Mouse (Mus musculus): ENCODE measurements around the gene Tmem268.

Tmem268 gene

GRCm38 (mm10) chr4:63558407-63559081 is at the start of gene Tmem268:
Gene Tmem268, plus strand, starts transcription at chr4:63558781.
- peak in 1 of 2 experiments; percentile 68 for DNase-seq (ENCODE audit: low spot score in 2 of 2)

GRCm38 (mm10) chr4:63512921-63513320 is 45.7 kb upstream of the Tmem268 start:
- no peak for DNase-seq (ENCODE audit: low spot score in 2 of 2)

GRCm38 (mm10) chr4:63514454-63514984 is 44.1 kb upstream of the Tmem268 start:
- DNase-seq (ENCODE audit: low spot score in 2 of 2): no peak

- no peak for DNase-seq (ENCODE audit: low spot score in 2 of 2)
Measured at GRCm38 (mm10) chr4:63515021-63515420, 43.6 kb upstream of the Tmem268 start.

GRCm38 (mm10) chr4:63521813-63522419 is 36.7 kb upstream of the Tmem268 start:
- no peak for DNase-seq (ENCODE audit: low spot score in 2 of 2)

GRCm38 (mm10) chr4:63525514-63525913 is 33.1 kb upstream of the Tmem268 start:
- no peak for DNase-seq (ENCODE audit: low spot score in 2 of 2)

GRCm38 (mm10) chr4:63528946-63529345 is 29.6 kb upstream of the Tmem268 start:
- DNase-seq (ENCODE audit: low spot score in 2 of 2): peak; percentile 53 to 60

GRCm38 (mm10) chr4:63530409-63530808 is 28.2 kb upstream of the Tmem268 start:
- no peak for DNase-seq (ENCODE audit: low spot score in 2 of 2)

- DNase-seq (ENCODE audit: low spot score in 2 of 2): no peak
Measured at GRCm38 (mm10) chr4:63537602-63538001, 21.0 kb upstream of the Tmem268 start.

GRCm38 (mm10) chr4:63542209-63542608 is 16.4 kb upstream of the Tmem268 start:
- DNase-seq (ENCODE audit: low spot score in 2 of 2): no peak

- DNase-seq (ENCODE audit: low spot score in 2 of 2): no peak
Measured at GRCm38 (mm10) chr4:63543746-63544493, 14.7 kb upstream of the Tmem268 start.

- DNase-seq (ENCODE audit: low spot score in 2 of 2): peak; percentile 92 to 95
Measured at GRCm38 (mm10) chr4:63544494-63545230, 13.9 kb upstream of the Tmem268 start, which contains the start of gene Atp6v1g1. Gene Atp6v1g1, plus strand, starts transcription at chr4:63544772.

GRCm38 (mm10) chr4:63545231-63545958 is 13.2 kb upstream of the Tmem268 start:
- DNase-seq (ENCODE audit: low spot score in 2 of 2): no peak

GRCm38 (mm10) chr4:63546441-63547055 is 12.0 kb upstream of the Tmem268 start:
- DNase-seq (ENCODE audit: low spot score in 2 of 2): no peak

- no peak for DNase-seq (ENCODE audit: low spot score in 2 of 2)
Measured at GRCm38 (mm10) chr4:63547799-63548198, 10.8 kb upstream of the Tmem268 start.

GRCm38 (mm10) chr4:63548491-63548890 is 10.1 kb upstream of the Tmem268 start:
- no peak for DNase-seq (ENCODE audit: low spot score in 2 of 2)

- no peak for DNase-seq (ENCODE audit: low spot score in 2 of 2)
Measured at GRCm38 (mm10) chr4:63550908-63551307, 7.7 kb upstream of the Tmem268 start.

- DNase-seq (ENCODE audit: low spot score in 2 of 2): no peak
Measured at GRCm38 (mm10) chr4:63552865-63553264, 5.7 kb upstream of the Tmem268 start.

GRCm38 (mm10) chr4:63553789-63554576 is 4.6 kb upstream of the Tmem268 start:
- no peak for DNase-seq (ENCODE audit: low spot score in 2 of 2)

- no peak for DNase-seq (ENCODE audit: low spot score in 2 of 2)
Measured at GRCm38 (mm10) chr4:63554616-63555015, 4.0 kb upstream of the Tmem268 start.
